Mouse (Mus musculus): Measurements from ENCODE around the gene Fam161b.

DNA sequence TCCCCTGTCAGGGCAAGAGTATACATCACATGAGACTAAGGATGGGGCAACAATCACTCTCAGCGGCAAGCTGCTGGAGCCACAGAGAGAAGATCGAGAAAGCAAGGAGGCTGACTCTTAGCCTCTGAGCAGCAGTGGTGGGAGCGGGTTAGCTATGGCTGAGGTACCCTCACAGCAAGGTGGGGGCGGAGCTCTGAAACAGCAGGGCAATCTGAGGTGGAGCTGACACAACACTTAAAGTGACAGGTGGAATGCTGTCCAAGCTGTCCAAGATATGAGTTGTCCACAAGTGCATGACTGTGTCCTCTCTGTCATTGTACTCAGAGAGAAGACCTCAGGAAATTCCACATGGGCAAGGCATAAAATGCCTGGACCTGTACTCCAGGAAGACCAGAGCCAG, 20.7 kb upstream of the Fam161b start:
- TF ChIP-seq POLR2A (IDR thresholded peaks at IDR 0.05; ENCODE audit: borderline replicate concordance, low read depth, low read length) (no peak), CTCF (IDR thresholded peaks at IDR 0.05; ENCODE audit: low read depth, low read length) (no peak)

Data from bone marrow macrophage, adult 2 months (primary cell).